22 mouse cellular contexts compared by ENCODE assay signal in the genomic region with DNA sequence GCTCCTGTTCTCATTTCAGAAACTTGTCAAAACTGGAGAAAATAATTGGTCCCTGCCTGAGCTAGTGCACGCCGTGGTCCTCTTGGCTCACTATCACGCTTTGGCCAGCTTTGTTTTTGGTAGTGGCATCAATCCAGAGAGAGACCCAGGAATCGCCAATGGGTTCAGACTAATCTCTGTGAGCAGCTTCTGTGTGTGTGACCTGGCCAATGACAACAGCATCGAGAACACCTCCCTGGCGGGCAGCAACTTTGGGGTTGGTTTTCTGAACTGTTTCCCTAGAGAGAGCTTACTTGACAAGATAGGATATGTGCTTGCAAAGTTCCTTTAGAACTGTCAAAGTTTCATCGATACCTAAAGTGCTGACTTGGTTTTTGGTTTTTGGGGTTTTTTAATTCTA.
"Had no signal": no experiment of that assay in that cellular context is flagged by ENCODE, and none has a peak within 500 bp of the region (broad histone marks: within the 10 kb centered on the region; RNA-seq: fewer than 3 reads in every experiment).

No protein-coding gene starts in this region.

- H3K27me3 ChIP-seq: hindbrain, embryonic 12.5 days; hindbrain, embryonic 15.5 days; kidney, embryonic 15.5 days; limb, embryonic 13.5 days; limb, embryonic 15.5 days; liver, embryonic 12.5 days had no signal

- ATAC-seq: hindbrain, postnatal 0 days; intestine, embryonic 16.5 days; liver, embryonic 12.5 days had no signal

- H3K9ac ChIP-seq: hindbrain, embryonic 12.5 days; hindbrain, embryonic 15.5 days; kidney, embryonic 15.5 days; limb, embryonic 13.5 days; limb, embryonic 15.5 days; liver, embryonic 12.5 days; liver, embryonic 14.5 days had no signal

- DNase-seq: gastrocnemius, postnatal 14 days; gastrocnemius, postnatal 36 days; heart, adult 2 months; heart, postnatal 10 days; heart, postnatal 4 days; kidney, adult 11 months; kidney, postnatal 14 days; layer of hippocampus, adult 9-11 months; layer of hippocampus, postnatal 36 days; left cerebral cortex, postnatal 4 days had no signal

- H3K4me1 ChIP-seq: hindbrain, embryonic 10.5 days; hindbrain, embryonic 12.5 days; hindbrain, embryonic 15.5 days; kidney, embryonic 15.5 days; limb, embryonic 13.5 days; limb, embryonic 15.5 days; liver, embryonic 12.5 days had no signal

- H3K4me3 ChIP-seq: heart, adult 2 months; hindbrain, embryonic 10.5 days; hindbrain, embryonic 12.5 days; hindbrain, embryonic 15.5 days; kidney, embryonic 15.5 days; limb, embryonic 13.5 days; limb, embryonic 15.5 days; liver, embryonic 12.5 days had no signal

- H3K27ac ChIP-seq: heart, adult 2 months; hindbrain, embryonic 10.5 days; hindbrain, embryonic 12.5 days; hindbrain, embryonic 15.5 days; hindbrain, postnatal 0 days; kidney, embryonic 15.5 days; kidney, postnatal 0 days; limb, embryonic 13.5 days; limb, embryonic 15.5 days; liver, embryonic 12.5 days; liver, embryonic 14.5 days had no signal

- H3K4me2 ChIP-seq: heart, embryonic 11.5 days; hindbrain, embryonic 12.5 days; hindbrain, embryonic 15.5 days; kidney, embryonic 15.5 days; limb, embryonic 13.5 days; limb, embryonic 15.5 days; liver, embryonic 12.5 days had no signal

- H3K9me3 ChIP-seq: hindbrain, embryonic 10.5 days; hindbrain, embryonic 12.5 days; hindbrain, embryonic 15.5 days; kidney, embryonic 15.5 days; limb, embryonic 13.5 days; limb, embryonic 15.5 days; liver, embryonic 12.5 days had no signal
